In genomic region chr11:98409341-98409822, GRCm38 (mm10) we compare ENCODE assay signal across 9 mouse cellular contexts. TPM values are rescaled to one million over a fixed set of nuclear protein-coding genes. Genes with fewer than 3 reads are reported as not detected.
DNase-seq lines count a peak whose midpoint lies in the region; ATAC-seq lines count a peak whose summit lies in the region.
"Had no signal": no experiment of that assay in that cellular context is flagged by ENCODE, and none has a peak within 500 bp of the region (broad histone marks: within the 10 kb centered on the region; RNA-seq: fewer than 3 reads in every experiment).

No protein-coding gene starts in this region.

- H3K9me3 ChIP-seq in lung, embryonic 16.5 days (ENCODE audit: control insufficient read depth, low read length): no peaks in the 10 kb centered on the region
- H3K9me3 ChIP-seq in hindbrain, embryonic 13.5 days: no peaks in the 10 kb centered on the region
- H3K9me3 ChIP-seq in limb, embryonic 13.5 days: no peaks in the 10 kb centered on the region
- H3K9me3 ChIP-seq in stomach, embryonic 15.5 days: no peaks in the 10 kb centered on the region
- H3K9me3 ChIP-seq: G1E had no signal

- peaks cover 27% of the 10 kb centered on the region for H3K4me1 ChIP-seq in lung, embryonic 16.5 days (replicated peaks; ENCODE audit: control insufficient read depth, insufficient read depth, low read length)
- peaks cover 34% of the 10 kb centered on the region for H3K4me1 ChIP-seq in hindbrain, embryonic 13.5 days (replicated peaks)
- H3K4me1 ChIP-seq in limb, embryonic 13.5 days: peaks cover 29% of the 10 kb centered on the region
- peaks cover 23% of the 10 kb centered on the region for H3K4me1 ChIP-seq in stomach, embryonic 15.5 days

- peak overlapping the region; percentile 4 for H3K9ac ChIP-seq in lung, embryonic 16.5 days (ENCODE audit: low read length)
- 0 out of 2 replicates have a peak overlapping the region, but pooled peaks have one; percentile 43 for H3K9ac ChIP-seq in hindbrain, embryonic 13.5 days
- H3K9ac ChIP-seq in limb, embryonic 13.5 days: peak overlapping the region; percentile 58
- H3K9ac ChIP-seq in stomach, embryonic 15.5 days: no peak overlapping the region

- peak; percentile 61 for ATAC-seq in lung, embryonic 16.5 days (ENCODE audit: low read depth)
- ATAC-seq in hindbrain, embryonic 13.5 days (ENCODE audit: low FRiP score): peak; percentile 70
- no peak for ATAC-seq in limb, embryonic 13.5 days (ENCODE audit: low FRiP score, low read depth)
- ATAC-seq in stomach, embryonic 15.5 days (ENCODE audit: insufficient read depth, low FRiP score, low read depth): 0 out of 2 replicates have a peak, but pooled peaks have one; percentile 29

- H3K36me3 ChIP-seq in lung, embryonic 16.5 days (ENCODE audit: control insufficient read depth, insufficient read depth, low read length): no peaks in the 10 kb centered on the region
- H3K36me3 ChIP-seq in hindbrain, embryonic 13.5 days: no peaks in the 10 kb centered on the region
- H3K36me3 ChIP-seq in limb, embryonic 13.5 days: no peaks in the 10 kb centered on the region
- no peaks in the 10 kb centered on the region for H3K36me3 ChIP-seq in stomach, embryonic 15.5 days
- H3K36me3 ChIP-seq: G1E had no signal

- 3% methylated on average over 9 of the region's 10 CpGs for WGBS in lung, embryonic 16.5 days
- WGBS in hindbrain, embryonic 13.5 days: 0% methylated on average over 9 of the region's 10 CpGs
- 5% methylated on average over 8 of the region's 10 CpGs for WGBS in limb, embryonic 13.5 days
- 5% methylated on average over 10 of the region's 10 CpGs for WGBS in stomach, embryonic 15.5 days

- peak overlapping the region; percentile 48 for H3K4me2 ChIP-seq in lung, embryonic 16.5 days (ENCODE audit: low read depth, low read length)
- no peak overlapping the region for H3K4me2 ChIP-seq in hindbrain, embryonic 13.5 days
- H3K4me2 ChIP-seq in limb, embryonic 13.5 days (replicated peaks): peak overlapping the region; percentile 53
- peak overlapping the region; percentile 36 for H3K4me2 ChIP-seq in stomach, embryonic 15.5 days

- no peaks in the 10 kb centered on the region for H3K27me3 ChIP-seq in lung, embryonic 16.5 days (ENCODE audit: control insufficient read depth, insufficient read depth, low read depth, low read length)
- H3K27me3 ChIP-seq in hindbrain, embryonic 13.5 days: peaks cover 50% of the 10 kb centered on the region
- H3K27me3 ChIP-seq in limb, embryonic 13.5 days: peaks cover 12% of the 10 kb centered on the region
- H3K27me3 ChIP-seq in stomach, embryonic 15.5 days (replicated peaks): no peaks in the 10 kb centered on the region

- peak overlapping the region; percentile 26 for H3K27ac ChIP-seq in lung, embryonic 16.5 days (ENCODE audit: low read length)
- peak overlapping the region; percentile 52; the same call in 1 of the 2 replicates for H3K27ac ChIP-seq in hindbrain, embryonic 13.5 days
- peak overlapping the region; percentile 44; the same call in 1 of the 2 replicates for H3K27ac ChIP-seq in limb, embryonic 13.5 days
- H3K27ac ChIP-seq in stomach, embryonic 15.5 days: peak overlapping the region; percentile 71

- H3K4me3 ChIP-seq in lung, embryonic 16.5 days (ENCODE audit: low read length): peak overlapping the region; percentile 10; the same call in 1 of the 2 replicates
- H3K4me3 ChIP-seq in hindbrain, embryonic 13.5 days: no peak overlapping the region
- peak overlapping the region; percentile 12; the same call in 1 of the 2 replicates for H3K4me3 ChIP-seq in limb, embryonic 13.5 days
- H3K4me3 ChIP-seq in stomach, embryonic 15.5 days (replicated peaks): no peak overlapping the region

- DNase-seq in lung, postnatal 36 days: no peak
- no peak for DNase-seq in cerebellum, adult 18-20 months
- DNase-seq in layer of hippocampus, adult 8-10 months (ENCODE audit: low spot score in 2 of 2): no peak
- DNase-seq in frontal cortex, postnatal 14 days (ENCODE audit: low spot score in 2 of 2): no peak

RNA-seq across cellular contexts. Expression of gene Erbb2, which starts 2.9 kb away (rescaled TPM):
- 39.3 and 41.4 TPM in 2 replicates for polyA plus RNA-seq in lung, embryonic 16.5 days (2015; fragmentation: Nextera tagmentation; extraction: Ambion mirVana)
- polyA plus RNA-seq in hindbrain, embryonic 13.5 days (2015; fragmentation: Nextera tagmentation; extraction: Ambion mirVana): 8.4 and 9.9 TPM in 2 replicates
- 47.3 and 53.0 TPM in 2 replicates for polyA plus RNA-seq in limb, embryonic 13.5 days (2015; fragmentation: Nextera tagmentation; extraction: Ambion mirVana)
- 40.6 and 42.4 TPM in 2 replicates for polyA plus RNA-seq in stomach, embryonic 15.5 days (2015; fragmentation: Nextera tagmentation; extraction: Ambion mirVana)
- total RNA-seq in layer of hippocampus, adult 8-10 months (2022): 1 to 10 TPM; 2.1 to 3.5 (median 2.9) TPM
- polyA plus RNA-seq: G1E had no signal

RNA-seq across cellular contexts. Expression of gene Pgap3, which starts 9.1 kb away (rescaled TPM):
- 15.0 and 16.2 TPM in 2 replicates for polyA plus RNA-seq in lung, embryonic 16.5 days (2015; fragmentation: Nextera tagmentation; extraction: Ambion mirVana)
- 9.4 and 10.4 TPM in 2 replicates for polyA plus RNA-seq in hindbrain, embryonic 13.5 days (2015; fragmentation: Nextera tagmentation; extraction: Ambion mirVana)
- 10.4 and 12.4 TPM in 2 replicates for polyA plus RNA-seq in limb, embryonic 13.5 days (2015; fragmentation: Nextera tagmentation; extraction: Ambion mirVana)
- polyA plus RNA-seq in stomach, embryonic 15.5 days (2015; fragmentation: Nextera tagmentation; extraction: Ambion mirVana): 13.0 and 15.7 TPM in 2 replicates
- 10 to 100 TPM in 2 of 4 experiments, 1 to 10 TPM in 2; 8.7 to 11.7 (median 9.6) TPM for total RNA-seq in layer of hippocampus, adult 8-10 months (2022)

RNA-seq across cellular contexts. Expression of gene Pnmt, which starts 23.1 kb away (rescaled TPM):
- 0.13 TPM in 1 of 2 replicates, not detected in the other for polyA plus RNA-seq in lung, embryonic 16.5 days (2015; fragmentation: Nextera tagmentation; extraction: Ambion mirVana)
- polyA plus RNA-seq in hindbrain, embryonic 13.5 days (2015; fragmentation: Nextera tagmentation; extraction: Ambion mirVana): 3.2 and 4.2 TPM in 2 replicates
- 1.4 and 1.6 TPM in 2 replicates for polyA plus RNA-seq in limb, embryonic 13.5 days (2015; fragmentation: Nextera tagmentation; extraction: Ambion mirVana)
- 0.22 TPM in 1 of 2 replicates, not detected in the other for polyA plus RNA-seq in stomach, embryonic 15.5 days (2015; fragmentation: Nextera tagmentation; extraction: Ambion mirVana)
- 1 to 10 TPM in 2 of 4 experiments, under 1 TPM in 1, not detected in 1; 0.37 to 1.5 (median 1.3) TPM for total RNA-seq in layer of hippocampus, adult 8-10 months (2022)
- total RNA-seq: G1E had no signal
- polyA plus RNA-seq: G1E had no signal

RNA-seq across cellular contexts. Expression of gene Tcap, which starts 25.8 kb away (rescaled TPM):
- polyA plus RNA-seq in lung, embryonic 16.5 days (2015; fragmentation: Nextera tagmentation; extraction: Ambion mirVana): 6.7 and 8.0 TPM in 2 replicates
- 0.21 and 0.35 TPM in 2 replicates for polyA plus RNA-seq in hindbrain, embryonic 13.5 days (2015; fragmentation: Nextera tagmentation; extraction: Ambion mirVana)
- polyA plus RNA-seq in limb, embryonic 13.5 days (2015; fragmentation: Nextera tagmentation; extraction: Ambion mirVana): 11.3 and 12.9 TPM in 2 replicates
- 0.23 and 0.43 TPM in 2 replicates for polyA plus RNA-seq in stomach, embryonic 15.5 days (2015; fragmentation: Nextera tagmentation; extraction: Ambion mirVana)
- 10 to 100 TPM in 2 of 4 experiments, 1 to 10 TPM in 2; 1.2 to 15.3 (median 8.3) TPM for total RNA-seq in layer of hippocampus, adult 8-10 months (2022)
- total RNA-seq: G1E had no signal
- polyA plus RNA-seq: G1E had no signal

RNA-seq across cellular contexts. Expression of gene Mien1, which starts 29.4 kb away (rescaled TPM):
- 87.5 and 97.5 TPM in 2 replicates for polyA plus RNA-seq in lung, embryonic 16.5 days (2015; fragmentation: Nextera tagmentation; extraction: Ambion mirVana)
- 248 and 269 TPM in 2 replicates for polyA plus RNA-seq in hindbrain, embryonic 13.5 days (2015; fragmentation: Nextera tagmentation; extraction: Ambion mirVana)
- polyA plus RNA-seq in limb, embryonic 13.5 days (2015; fragmentation: Nextera tagmentation; extraction: Ambion mirVana): 76.0 and 79.4 TPM in 2 replicates
- polyA plus RNA-seq in stomach, embryonic 15.5 days (2015; fragmentation: Nextera tagmentation; extraction: Ambion mirVana): 137 and 142 TPM in 2 replicates
- total RNA-seq in layer of hippocampus, adult 8-10 months (2022): 10 to 100 TPM; 83.9 to 93.8 (median 89.8) TPM

Comparison
In these comparisons a context has a peak if more than half of its experiments do, and no peak if none do; other contexts are left out.
1. H3K4me3 ChIP-seq: peak in lung, embryonic 16.5 days (single experiment) and limb, embryonic 13.5 days (single experiment); none in hindbrain, embryonic 13.5 days (single experiment) and stomach, embryonic 15.5 days (single experiment).
2. Peak in every context shown above with its lines, with median percentiles within 50 percentile points of each other: H3K27ac ChIP-seq.